Mouse (Mus musculus) cerebellum, adult 2 months (tissue): ENCODE measurements around the gene Nlrc4.

ENCODE experiments used
- CTCF ChIP-seq: fragments of 200-500 bp; IDR thresholded peaks from 2 replicates; pipeline ENCODE4 v1.5.1; 2011; ENCODE audit warnings: low read depth, mild to moderate bottlenecking, control low read depth, low read length, moderate library complexity, borderline replicate concordance; ENCODE audit not compliant: insufficient read depth
- POLR2A ChIP-seq: fragments of 200-500 bp; IDR thresholded peaks from 2 replicates; pipeline ENCODE4 v1.6.1; 2011; ENCODE audit warnings: low read length, control low read depth, borderline replicate concordance; ENCODE audit not compliant: insufficient read depth

DNA sequence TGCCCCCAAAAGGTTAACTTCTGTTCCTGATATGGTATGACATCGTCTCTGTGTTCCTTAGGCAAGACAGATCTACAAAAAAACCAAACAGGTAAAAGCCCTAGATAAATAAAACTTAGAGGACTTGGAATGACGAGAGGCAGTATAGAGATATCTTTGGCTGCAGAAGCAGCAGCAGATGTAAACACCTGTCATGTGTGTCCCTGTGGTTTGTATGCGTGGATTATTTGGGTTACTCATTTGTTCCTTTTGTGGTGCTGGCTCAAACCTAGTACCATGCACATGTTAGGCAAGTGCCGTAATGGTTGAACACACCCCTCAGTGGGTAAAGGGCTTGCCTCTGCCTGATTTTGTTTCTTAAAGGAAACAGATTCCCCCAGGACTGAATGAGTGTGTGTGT, 41.3 kb upstream of the Nlrc4 start:
- TF ChIP-seq CTCF: no peak
- no peak for TF ChIP-seq POLR2A
